Mouse (Mus musculus): Measurements from ENCODE around the gene Fgfr2.

DNA sequence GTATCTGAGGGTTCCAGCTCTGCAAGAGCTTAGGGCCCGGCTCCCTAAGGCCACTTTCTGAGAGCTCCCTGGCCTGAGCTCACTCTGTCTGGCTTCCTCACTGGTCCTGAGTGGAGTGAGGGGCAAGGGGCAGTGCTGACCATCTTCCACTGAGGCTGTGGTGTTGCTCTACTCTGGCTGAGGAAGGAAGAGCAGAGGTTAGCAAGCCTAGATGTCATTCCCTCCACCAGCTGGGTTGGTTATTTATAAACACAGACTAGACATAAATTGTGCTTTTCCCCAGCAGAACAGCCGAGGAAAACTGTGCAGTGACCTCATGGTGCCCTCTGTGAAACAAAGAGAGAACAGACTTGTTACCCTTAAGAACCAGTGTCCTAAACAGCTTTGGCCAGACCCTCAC, 435.3 kb downstream of the Fgfr2 start:
- TF ChIP-seq CTCF (IDR thresholded peaks at IDR 0.05) = no peak
- TF ChIP-seq EP300 (IDR thresholded peaks at IDR 0.05) = no peak
